ENCODE assay signal across 21 mouse cellular contexts in the genomic region with DNA sequence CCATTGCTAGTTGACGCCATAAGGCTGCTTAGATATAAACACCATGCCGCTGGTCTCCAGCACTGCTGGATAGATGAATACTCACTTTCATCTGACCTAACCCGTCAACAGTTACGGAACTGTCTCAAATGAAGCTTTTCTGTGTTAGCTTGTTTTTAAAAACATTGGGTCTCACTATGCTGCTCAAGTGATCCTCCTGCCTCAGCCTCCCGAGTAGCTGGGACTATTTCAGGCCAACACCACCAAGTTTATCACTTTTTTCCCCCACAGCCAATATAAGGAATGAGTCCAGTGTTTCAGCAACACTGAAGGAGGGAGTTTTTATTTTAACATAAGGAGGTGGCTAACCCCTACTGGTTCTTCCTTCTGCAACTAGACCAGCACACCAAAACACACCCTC.
"Had no signal": no experiment of that assay in that cellular context is flagged by ENCODE, and none has a peak within 500 bp of the region (broad histone marks: within the 10 kb centered on the region; RNA-seq: fewer than 3 reads in every experiment).

No protein-coding gene starts in this region.

- H3K27me3 ChIP-seq: heart, embryonic 12.5 days; hindbrain, embryonic 13.5 days; hindbrain, embryonic 15.5 days; intestine, embryonic 15.5 days; kidney, embryonic 15.5 days; limb, embryonic 13.5 days; limb, embryonic 15.5 days; liver, embryonic 12.5 days had no signal

- ATAC-seq: hindbrain, postnatal 0 days; intestine, embryonic 15.5 days; liver, embryonic 12.5 days had no signal

- DNase-seq: gastrocnemius, postnatal 14 days; gastrocnemius, postnatal 36 days; heart, adult 18-20 months; heart, postnatal 10 days; kidney, adult 11 months; kidney, adult 2 months; kidney, adult 9 months; kidney, postnatal 14 days; kidney, postnatal 36 days; layer of hippocampus, adult 9-11 months; layer of hippocampus, postnatal 36 days; left cerebral cortex, postnatal 4 days had no signal
